Comparison of ENCODE assay signal across 10 mouse cellular contexts in genomic region chr14:56351959-56352660, GRCm38 (mm10). TPM values are rescaled to one million over a fixed set of nuclear protein-coding genes. Genes with fewer than 3 reads are reported as not detected.
DNase-seq lines count a peak whose midpoint lies in the region; ATAC-seq and TF ChIP-seq lines count a peak whose summit lies in the region.
"Had no signal": no experiment of that assay in that cellular context is flagged by ENCODE, and none has a peak within 500 bp of the region (broad histone marks: within the 10 kb centered on the region; RNA-seq: fewer than 3 reads in every experiment).

No protein-coding gene starts in this region.

- H3K9ac ChIP-seq in midbrain, embryonic 14.5 days (replicated peaks; ENCODE audit: low read length), result no peak overlapping the region
- H3K9ac ChIP-seq in midbrain, embryonic 16.5 days (ENCODE audit: low read depth, low read length), result no peak overlapping the region
- no peak overlapping the region for H3K9ac ChIP-seq in intestine, embryonic 15.5 days
- H3K9ac ChIP-seq: limb, embryonic 12.5 days had no signal

- no peak for ATAC-seq in midbrain, embryonic 14.5 days (ENCODE audit: low FRiP score, low TSS enrichment)
- ATAC-seq in midbrain, embryonic 16.5 days, result no peak
- 0 out of 2 replicates have a peak, but pooled peaks have one; percentile 66 for ATAC-seq in intestine, embryonic 15.5 days

- H3K27ac ChIP-seq in midbrain, embryonic 14.5 days (replicated peaks; ENCODE audit: low read depth, low read length), result no peak overlapping the region
- H3K27ac ChIP-seq in midbrain, embryonic 16.5 days (ENCODE audit: low read length), result no peak overlapping the region
- H3K27ac ChIP-seq in cortical plate, adult 2 months (ENCODE audit: insufficient read depth, low read length), result no peak overlapping the region
- H3K27ac ChIP-seq in intestine, embryonic 15.5 days, result no peak overlapping the region
- H3K27ac ChIP-seq: limb, embryonic 12.5 days had no signal

- peak; percentile 51 to 73 for DNase-seq in adrenal gland, adult (ENCODE audit: inconsistent age in 2 of 2, low spot score in 1 of 2)
- no peak for DNase-seq in adrenal gland, adult 8-10 months
- peak; percentile 50 for DNase-seq in midbrain, embryonic 14.5 days
- peak; percentile 68 for DNase-seq in testis, postnatal 10 days (ENCODE audit: low spot score)
- DNase-seq in ovary, postnatal 14 days (ENCODE audit: low spot score), result no peak

- no peak for TF ChIP-seq POLR2A in cortical plate, adult 2 months (IDR thresholded peaks at IDR 0.05; ENCODE audit: extremely low read depth, insufficient read depth, low read length)

- 0 out of 2 replicates have a peak, but pooled peaks have one; percentile 15 for TF ChIP-seq CTCF in cortical plate, adult 2 months (IDR thresholded peaks at IDR 0.05; ENCODE audit: extremely low read depth, insufficient read depth, low read length)

- H3K4me3 ChIP-seq in midbrain, embryonic 14.5 days (replicated peaks; ENCODE audit: low read depth, low read length), result no peak overlapping the region
- H3K4me3 ChIP-seq in midbrain, embryonic 16.5 days (ENCODE audit: low read depth, low read length), result no peak overlapping the region
- no peak overlapping the region for H3K4me3 ChIP-seq in cortical plate, adult 2 months (ENCODE audit: insufficient read depth, low read length)
- no peak overlapping the region for H3K4me3 ChIP-seq in intestine, embryonic 15.5 days (replicated peaks)
- H3K4me3 ChIP-seq: limb, embryonic 12.5 days had no signal

- H3K4me2 ChIP-seq in midbrain, embryonic 14.5 days (ENCODE audit: low read length), result no peak overlapping the region
- no peak overlapping the region for H3K4me2 ChIP-seq in midbrain, embryonic 16.5 days (ENCODE audit: low read length)
- no peak overlapping the region for H3K4me2 ChIP-seq in intestine, embryonic 15.5 days (replicated peaks)
- H3K4me2 ChIP-seq: limb, embryonic 12.5 days had no signal

- H3K4me1 ChIP-seq in midbrain, embryonic 14.5 days (ENCODE audit: control insufficient read depth, insufficient read depth, low read length), result no peaks in the 10 kb centered on the region
- H3K4me1 ChIP-seq in midbrain, embryonic 16.5 days (ENCODE audit: control insufficient read depth, insufficient read depth, low read length), result no peaks in the 10 kb centered on the region
- H3K4me1 ChIP-seq in cortical plate, adult 2 months (ENCODE audit: control insufficient read depth, insufficient read depth, low read length), result peaks cover 2% of the 10 kb centered on the region; the same call in 1 of the 2 replicates
- H3K4me1 ChIP-seq in intestine, embryonic 15.5 days (replicated peaks), result no peaks in the 10 kb centered on the region
- H3K4me1 ChIP-seq: limb, embryonic 12.5 days had no signal

- H3K9me3 ChIP-seq in midbrain, embryonic 14.5 days (ENCODE audit: control insufficient read depth, low read length), result no peaks in the 10 kb centered on the region
- H3K9me3 ChIP-seq in midbrain, embryonic 16.5 days (replicated peaks; ENCODE audit: control insufficient read depth, low read length, poor library complexity, severe bottlenecking), result no peaks in the 10 kb centered on the region
- H3K9me3 ChIP-seq in intestine, embryonic 15.5 days, result no peaks in the 10 kb centered on the region
- H3K9me3 ChIP-seq: limb, embryonic 12.5 days had no signal

- no peaks in the 10 kb centered on the region for H3K27me3 ChIP-seq in midbrain, embryonic 14.5 days (ENCODE audit: control insufficient read depth, insufficient read depth, low read length)
- no peaks in the 10 kb centered on the region for H3K27me3 ChIP-seq in midbrain, embryonic 16.5 days (ENCODE audit: control insufficient read depth, insufficient read depth, low read depth, low read length)
- H3K27me3 ChIP-seq in intestine, embryonic 15.5 days (replicated peaks), result no peaks in the 10 kb centered on the region
- H3K27me3 ChIP-seq: limb, embryonic 12.5 days had no signal

- H3K36me3 ChIP-seq in midbrain, embryonic 14.5 days (ENCODE audit: control insufficient read depth, insufficient read depth, low read length), result no peaks in the 10 kb centered on the region
- no peaks in the 10 kb centered on the region for H3K36me3 ChIP-seq in midbrain, embryonic 16.5 days (ENCODE audit: control insufficient read depth, insufficient read depth, low read length)
- H3K36me3 ChIP-seq in intestine, embryonic 15.5 days, result no peaks in the 10 kb centered on the region
- H3K36me3 ChIP-seq: limb, embryonic 12.5 days had no signal

- WGBS in midbrain, embryonic 14.5 days, result 44% methylated on average over 17 of the region's 17 CpGs
- 44% methylated on average over 17 of the region's 17 CpGs for WGBS in midbrain, embryonic 16.5 days
- WGBS in intestine, embryonic 15.5 days, result 29% methylated on average over 17 of the region's 17 CpGs

RNA-seq across cellular contexts. Expression of gene Atp12a, which starts 12.8 kb away (rescaled TPM):
- total RNA-seq in adrenal gland, adult 8-10 months (2022), result 1 to 10 TPM in 1 of 4 experiments, under 1 TPM in 1, not detected in 2; 0.10 to 1.0 TPM
- 0.37 TPM in 1 of 2 replicates, not detected in the other for polyA plus RNA-seq in midbrain, embryonic 14.5 days (2014; fragmentation: Nextera tagmentation; extraction: Ambion mirVana)
- 0.23 and 0.30 TPM in 2 replicates for polyA plus RNA-seq in midbrain, embryonic 16.5 days (2015; fragmentation: Nextera tagmentation; extraction: Ambion mirVana)
- 0.08 and 0.13 TPM in 2 replicates for polyA plus RNA-seq in cortical plate, adult 2 months (2012; rRNA removed)
- 0.26 and 0.91 TPM in 2 replicates for polyA plus RNA-seq in intestine, embryonic 15.5 days (2015; fragmentation: Nextera tagmentation; extraction: Ambion mirVana)
- polyA plus RNA-seq: limb, embryonic 12.5 days had no signal

RNA-seq across cellular contexts. Expression of gene Rnf17, which starts 50.3 kb away (rescaled TPM):
- 1 to 10 TPM in 2 of 4 experiments, under 1 TPM in 2; 0.59 to 1.9 (median 1.2) TPM for total RNA-seq in adrenal gland, adult 8-10 months (2022)
- polyA plus RNA-seq in midbrain, embryonic 14.5 days (2014; fragmentation: Nextera tagmentation; extraction: Ambion mirVana), result 1.2 and 2.4 TPM in 2 replicates
- polyA plus RNA-seq in midbrain, embryonic 16.5 days (2015; fragmentation: Nextera tagmentation; extraction: Ambion mirVana), result 1.3 and 1.7 TPM in 2 replicates
- polyA plus RNA-seq in cortical plate, adult 2 months (2012; rRNA removed), result 0.47 and 0.75 TPM in 2 replicates
- polyA plus RNA-seq in intestine, embryonic 15.5 days (2015; fragmentation: Nextera tagmentation; extraction: Ambion mirVana), result 1.7 and 1.9 TPM in 2 replicates
- polyA plus RNA-seq: C2C12 had no signal

Comparison
In these comparisons a context has a peak if more than half of its experiments do, and no peak if none do; other contexts are left out.
1. DNase-seq: peak in adrenal gland, adult (2 of 2), midbrain, embryonic 14.5 days (single experiment) and testis, postnatal 10 days (single experiment); none in adrenal gland, adult 8-10 months (single experiment) and ovary, postnatal 14 days (single experiment).